Mouse (Mus musculus) liver, embryonic 11.5 days (tissue): ENCODE measurements at regions not wholly inside any gene's neighbourhood (a gene's known extent, or its start where the extent isn't known, plus 50 kb on each side); places are given as distances from the start of the nearest gene placed in this dataset.

Experiments used
- ATAC-seq: fragments of 200-750 bp; cut with Nextera tagmentation; replicated peaks from 2 replicates; pipeline ENCODE4 v1.8.0; 2017; ENCODE audit warnings: moderate number of reproducible peaks, mild to moderate bottlenecking, moderate TSS enrichment, moderate library complexity; ENCODE audit not compliant: low FRiP score
- DNase-seq: peaks from one replicate; pipeline ENCODE4 v3.0.0-alpha.2; 2017; ENCODE audit warnings: low spot score
- H3K27ac ChIP-seq: fragments of 300-500 bp; sonication (generic); 2 replicates; pipeline ENCODE4 v1.5.1; 2014; ENCODE audit warnings: mild to moderate bottlenecking, low read depth, low read length, control low read depth
- H3K27me3 ChIP-seq: fragments of 300-500 bp; sonication (generic); replicated peaks from 2 replicates; pipeline ENCODE4 v1.6.1; 2014; ENCODE audit warnings: low read length, mixed read lengths; ENCODE audit not compliant: control insufficient read depth, insufficient read depth
- H3K36me3 ChIP-seq: fragments of 300-500 bp; sonication (generic); 2 replicates; pipeline ENCODE4 v1.6.1; 2014; ENCODE audit warnings: mild to moderate bottlenecking, low read length, moderate library complexity, mixed read lengths; ENCODE audit not compliant: control insufficient read depth, insufficient read depth
- H3K4me1 ChIP-seq: fragments of 300-500 bp; sonication (generic); replicated peaks from 2 replicates; pipeline ENCODE4 v1.6.1; 2014; ENCODE audit warnings: low read length, mixed read lengths; ENCODE audit not compliant: control insufficient read depth, insufficient read depth
- H3K4me2 ChIP-seq: fragments of 300-500 bp; sonication (generic); 2 replicates; pipeline ENCODE4 v1.6.1; 2014; ENCODE audit warnings: mild to moderate bottlenecking, control low read depth, moderate library complexity
- H3K4me3 ChIP-seq: fragments of 300-500 bp; sonication (generic); 2 replicates; pipeline ENCODE4 v1.5.1; 2014; ENCODE audit warnings: low read depth, low read length, control low read depth
- H3K9ac ChIP-seq: fragments of 300-500 bp; sonication (generic); 2 replicates; pipeline ENCODE4 v1.6.1; 2014; ENCODE audit warnings: low read depth, low read length, control low read depth
- H3K9me3 ChIP-seq: fragments of 300-500 bp; sonication (generic); 2 replicates; pipeline ENCODE4 v1.6.1; 2016; ENCODE audit warnings: low read length, inconsistent platforms, mixed read lengths; ENCODE audit not compliant: control insufficient read depth
- WGBS: fragments of 180-500 bp; shearing (Covaris S2); extraction: QIAGEN DNeasy Blood & Tissue Kit; methylation state at CpG from one replicate; pipeline ENCODE4 v1.1.7; 2014; 5-methylcytosine and 5-hydroxymethylcytosine counted together

- Histone ChIP-seq H3K9ac (no peak overlapping the region), H3K27me3 (no peaks in the 10 kb centered on the region), H3K36me3 (no peaks in the 10 kb centered on the region), H3K9me3 (no peaks in the 10 kb centered on the region), H3K4me2 (no peak overlapping the region), H3K4me3 (no peak overlapping the region), H3K27ac (no peak overlapping the region), H3K4me1 (no peaks in the 10 kb centered on the region)
- no peak for ATAC-seq
- no peak for DNase-seq
- WGBS, result 84% methylated on average over 7 of the region's 7 CpGs
Measured at GRCm38 (mm10) chr10:118007846-118008245, 133.8 kb upstream of the Mdm1 start.

- WGBS, result 78% methylated on average over 10 of the region's 10 CpGs
Measured at GRCm38 (mm10) chr10:118011687-118012567, 129.7 kb upstream of the Mdm1 start.

GRCm38 (mm10) chr10:118028831-118029230 lies 112.8 kb upstream of the Mdm1 start:
- no peak overlapping the region for H3K4me3 ChIP-seq
- no peak overlapping the region for H3K9ac ChIP-seq
- no peak overlapping the region for H3K27ac ChIP-seq
- no peaks in the 10 kb centered on the region for H3K4me1 ChIP-seq
- H3K27me3 ChIP-seq, result no peaks in the 10 kb centered on the region
- H3K9me3 ChIP-seq, result no peaks in the 10 kb centered on the region
- DNase-seq (no peak), ATAC-seq (no peak)
- no peaks in the 10 kb centered on the region for H3K36me3 ChIP-seq
- WGBS, result 91% methylated on average over 9 of the region's 9 CpGs
- no peak overlapping the region for H3K4me2 ChIP-seq

More at GRCm38 (mm10) chr10:118011687-118012567, 129.7 kb upstream of the Mdm1 start:
- Histone ChIP-seq H3K4me3 (no peak overlapping the region), H3K27me3 (no peaks in the 10 kb centered on the region), H3K9me3 (no peaks in the 10 kb centered on the region), H3K9ac (no peak overlapping the region), H3K36me3 (no peaks in the 10 kb centered on the region), H3K27ac (no peak overlapping the region), H3K4me2 (no peak overlapping the region), H3K4me1 (no peaks in the 10 kb centered on the region)
- no peak for DNase-seq
- no peak for ATAC-seq

GRCm38 (mm10) chr10:118034401-118034800 lies 107.2 kb upstream of the Mdm1 start:
- ATAC-seq (no peak), DNase-seq (no peak)
- 80% methylated on average over 17 of the region's 17 CpGs for WGBS
- Histone ChIP-seq H3K9me3 (no peaks in the 10 kb centered on the region), H3K27me3 (no peaks in the 10 kb centered on the region), H3K9ac (no peak overlapping the region), H3K4me2 (no peak overlapping the region), H3K4me1 (no peaks in the 10 kb centered on the region), H3K27ac (no peak overlapping the region), H3K4me3 (no peak overlapping the region), H3K36me3 (no peaks in the 10 kb centered on the region)

GRCm38 (mm10) chr10:118035035-118035434 lies 106.6 kb upstream of the Mdm1 start:
- H3K4me3 ChIP-seq, result no peak overlapping the region
- no peaks in the 10 kb centered on the region for H3K9me3 ChIP-seq
- no peak overlapping the region for H3K4me2 ChIP-seq
- no peaks in the 10 kb centered on the region for H3K36me3 ChIP-seq
- no peaks in the 10 kb centered on the region for H3K27me3 ChIP-seq
- 79% methylated on average over 13 of the region's 13 CpGs for WGBS
- DNase-seq (no peak), ATAC-seq (no peak)
- H3K27ac ChIP-seq, result no peak overlapping the region
- H3K9ac ChIP-seq, result no peak overlapping the region
- no peaks in the 10 kb centered on the region for H3K4me1 ChIP-seq

- 88% methylated on average over 10 of the region's 10 CpGs for WGBS
- Histone ChIP-seq H3K4me3 (no peak overlapping the region), H3K36me3 (no peaks in the 10 kb centered on the region), H3K9me3 (no peaks in the 10 kb centered on the region), H3K9ac (no peak overlapping the region), H3K27me3 (no peaks in the 10 kb centered on the region), H3K27ac (no peak overlapping the region), H3K4me1 (no peaks in the 10 kb centered on the region), H3K4me2 (no peak overlapping the region)
- no peak for DNase-seq
- ATAC-seq, result no peak
Measured at GRCm38 (mm10) chr10:118038465-118038864, 103.1 kb upstream of the Mdm1 start.

GRCm38 (mm10) chr10:118039056-118039455 lies 102.6 kb upstream of the Mdm1 start:
- Histone ChIP-seq H3K4me2 (no peak overlapping the region), H3K27ac (no peak overlapping the region), H3K27me3 (no peaks in the 10 kb centered on the region), H3K9me3 (no peaks in the 10 kb centered on the region), H3K9ac (no peak overlapping the region), H3K36me3 (no peaks in the 10 kb centered on the region), H3K4me1 (no peaks in the 10 kb centered on the region), H3K4me3 (no peak overlapping the region)
- ATAC-seq (no peak), DNase-seq (no peak)
- WGBS, result 79% methylated on average over 4 of the region's 4 CpGs

GRCm38 (mm10) chr10:118041068-118041467 lies 100.5 kb upstream of the Mdm1 start:
- no peaks in the 10 kb centered on the region for H3K27me3 ChIP-seq
- no peaks in the 10 kb centered on the region for H3K9me3 ChIP-seq
- H3K4me2 ChIP-seq, result no peak overlapping the region
- no peak overlapping the region for H3K27ac ChIP-seq
- WGBS, result 94% methylated on average over 3 of the region's 3 CpGs
- H3K9ac ChIP-seq, result no peak overlapping the region
- H3K36me3 ChIP-seq, result no peaks in the 10 kb centered on the region
- no peak for ATAC-seq
- H3K4me3 ChIP-seq, result no peak overlapping the region
- no peak for DNase-seq
- H3K4me1 ChIP-seq, result no peaks in the 10 kb centered on the region

- H3K27ac ChIP-seq, result no peak overlapping the region
- H3K4me3 ChIP-seq, result no peak overlapping the region
- H3K4me1 ChIP-seq, result no peaks in the 10 kb centered on the region
- no peak for ATAC-seq
- no peaks in the 10 kb centered on the region for H3K27me3 ChIP-seq
- no peak overlapping the region for H3K4me2 ChIP-seq
- no peak overlapping the region for H3K9ac ChIP-seq
- DNase-seq, result no peak
- H3K36me3 ChIP-seq, result no peaks in the 10 kb centered on the region
- no peaks in the 10 kb centered on the region for H3K9me3 ChIP-seq
- 78% methylated on average over 13 of the region's 13 CpGs for WGBS
Measured at GRCm38 (mm10) chr10:118043761-118044160, 97.8 kb upstream of the Mdm1 start.
